Mouse (Mus musculus) urinary bladder, adult 18-20 months (tissue): ENCODE results near the gene Xpo6.

Experiments
- DNase-seq, 2 experiments: peaks; one replicate each; pipeline ENCODE4 v3.0.0; 2022; ENCODE audit warnings: low spot score in 2 of 2, mixed read lengths in 2 of 2

The Xpo6 gene

DNA sequence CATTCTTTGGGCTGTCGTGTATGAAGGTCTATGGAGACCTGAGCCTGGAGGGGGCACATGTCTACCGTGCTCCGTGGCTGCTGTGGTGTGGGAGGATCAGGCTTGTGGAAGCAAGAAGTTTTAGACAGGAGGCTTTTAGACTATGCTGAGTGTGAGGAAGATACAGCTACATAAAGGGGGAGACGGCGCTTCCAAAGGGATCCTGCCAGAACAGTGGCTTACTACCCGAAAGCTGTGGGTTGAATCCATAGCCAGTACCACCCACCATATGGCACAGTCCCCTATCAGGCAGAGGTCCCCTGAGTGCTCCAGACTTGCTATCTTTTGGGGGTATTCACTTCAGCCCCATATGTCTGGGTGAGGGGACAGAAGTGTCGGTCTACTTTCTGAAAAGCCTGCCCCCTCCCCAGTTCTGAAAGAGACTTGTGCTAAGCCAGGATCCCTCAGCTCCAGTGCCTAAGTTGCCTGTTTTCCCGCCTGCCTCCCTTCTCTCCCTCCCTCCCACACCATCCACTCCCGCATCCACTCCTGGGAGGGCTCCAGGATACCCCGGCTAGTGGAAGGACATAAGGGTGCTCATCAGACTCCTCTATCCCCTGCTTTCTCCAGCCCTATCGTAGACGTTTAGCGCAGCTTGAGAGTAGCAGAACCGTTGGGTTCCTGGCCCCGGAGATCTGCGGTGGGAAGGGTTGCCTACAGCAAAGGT is 119.2 kb downstream of the Xpo6 start:
- no peak for DNase-seq

- no peak for DNase-seq
Observed at GRCm38 (mm10) chr7:126076935-126077334, 123.4 kb downstream of the Xpo6 start.

- no peak for DNase-seq
Observed at GRCm38 (mm10) chr7:126075058-126075457, 125.2 kb downstream of the Xpo6 start.

- DNase-seq = no peak
Observed at GRCm38 (mm10) chr7:126070321-126070720, 130.0 kb downstream of the Xpo6 start.

- DNase-seq = no peak
Observed at GRCm38 (mm10) chr7:126066777-126067176, 133.5 kb downstream of the Xpo6 start.

DNA sequence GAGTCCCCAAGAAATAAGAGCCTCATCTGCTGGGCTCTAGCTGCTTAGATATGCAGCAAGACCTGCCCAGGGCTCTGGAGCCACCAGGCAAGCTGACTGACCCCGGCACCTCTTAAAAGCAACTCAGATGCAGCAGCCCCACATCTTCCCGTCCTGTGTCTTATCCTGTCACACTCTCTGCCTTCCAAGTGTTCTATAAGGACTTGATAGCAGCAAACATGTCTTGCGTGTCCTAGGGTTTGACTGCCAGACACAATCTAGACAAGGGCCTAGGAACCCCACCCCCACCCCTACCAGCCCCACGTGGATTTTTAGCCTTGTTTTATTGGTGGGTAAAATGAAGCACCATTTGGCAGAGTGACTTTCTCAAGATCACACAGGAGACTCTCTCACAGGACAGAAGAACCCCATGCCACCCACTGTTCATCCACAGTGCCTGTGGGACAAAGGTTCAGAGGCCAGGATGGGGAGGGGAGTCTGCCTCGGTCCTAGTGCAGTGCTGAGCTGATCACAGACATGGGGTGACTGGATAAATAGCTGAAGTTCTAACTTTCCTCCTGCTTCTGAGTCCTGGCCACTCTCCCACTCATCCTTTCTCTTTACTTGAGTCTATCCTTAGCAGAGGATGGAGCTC is 134.9 kb downstream of the Xpo6 start:
- no peak for DNase-seq

DNA sequence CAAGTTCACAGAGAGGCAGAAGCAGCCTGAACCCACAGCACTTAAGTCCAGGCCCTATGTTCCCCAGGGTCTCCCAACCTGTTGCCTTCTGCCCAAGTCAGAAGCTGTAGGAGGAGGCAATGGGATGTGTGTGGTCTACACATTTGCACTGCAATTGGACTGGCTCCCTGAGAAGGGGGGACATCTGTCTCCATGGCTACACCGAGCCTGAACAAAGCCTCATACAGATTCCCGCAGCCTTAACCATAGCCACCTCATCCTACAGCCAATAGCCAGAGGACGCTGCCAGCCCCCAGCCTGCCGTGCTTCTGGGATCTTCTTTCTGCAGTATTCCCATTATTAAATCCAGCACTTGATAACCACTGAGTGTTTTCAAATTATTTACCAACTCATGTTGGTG is 138.1 kb downstream of the Xpo6 start:
- DNase-seq = no peak

DNA sequence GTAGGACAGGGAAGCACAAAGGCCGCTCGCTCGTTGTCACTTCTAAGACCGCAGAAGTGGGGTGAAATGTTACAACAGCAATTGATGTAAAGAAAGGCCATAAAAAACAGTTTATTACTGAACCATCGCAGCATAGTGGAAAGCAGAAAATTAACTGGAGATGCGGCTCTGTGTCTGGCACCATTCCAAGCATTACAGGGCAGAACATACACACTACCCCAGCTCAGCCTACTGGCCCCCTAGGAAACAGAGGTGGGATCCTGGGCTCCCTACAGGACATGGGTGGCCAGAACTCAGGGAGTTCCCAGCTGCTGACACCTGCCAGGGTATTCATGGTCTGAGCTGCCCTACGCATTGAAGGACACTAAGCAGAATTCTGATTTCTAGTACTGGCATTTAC is 141.4 kb downstream of the Xpo6 start:
- DNase-seq = no peak

GRCm38 (mm10) chr7:126057332-126057914 is 142.9 kb downstream of the Xpo6 start:
- DNase-seq = no peak

DNA sequence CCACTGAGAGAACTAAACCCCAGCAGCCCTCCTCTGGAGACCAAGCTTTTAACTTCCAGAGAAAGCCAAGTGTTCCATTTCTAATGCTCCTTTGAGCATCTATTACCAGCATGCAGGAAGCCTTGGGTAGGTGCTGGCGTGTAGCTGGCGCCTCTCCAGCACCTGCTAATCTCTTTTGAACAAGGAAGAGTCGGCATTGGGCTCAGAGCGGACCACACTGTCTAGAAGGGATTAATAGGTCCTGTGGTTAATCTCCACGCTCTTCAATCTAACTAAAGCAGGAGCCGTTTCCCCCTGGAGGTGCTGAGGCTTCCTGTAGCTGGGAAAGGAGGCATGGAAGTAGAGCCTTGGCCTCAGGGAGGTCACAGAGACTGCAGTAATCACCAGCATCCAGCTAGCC is 145.7 kb downstream of the Xpo6 start:
- DNase-seq = no peak

- no peak for DNase-seq
Observed at GRCm38 (mm10) chr7:126053618-126054017, 146.7 kb downstream of the Xpo6 start.

GRCm38 (mm10) chr7:126051910-126052309 is 148.4 kb downstream of the Xpo6 start:
- no peak for DNase-seq
